17 mouse cellular contexts compared by ENCODE assay signal in genomic region chr13:20615596-20616469, GRCm38 (mm10).
DNase-seq lines count a peak whose midpoint lies in the region; ATAC-seq and TF ChIP-seq lines count a peak whose summit lies in the region.
"Had no signal": no experiment of that assay in that cellular context is flagged by ENCODE, and none has a peak within 500 bp of the region (broad histone marks: within the 10 kb centered on the region; RNA-seq: fewer than 3 reads in every experiment).

No protein-coding gene starts in this region.

- no peaks in the 10 kb centered on the region for H3K4me1 ChIP-seq in forebrain, embryonic 14.5 days (ENCODE audit: control insufficient read depth, insufficient read depth, low read length)
- peaks cover 5% of the 10 kb centered on the region; the same call in 1 of the 2 replicates for H3K4me1 ChIP-seq in hindbrain, postnatal 0 days (ENCODE audit: insufficient read depth, low read length)
- peaks cover 5% of the 10 kb centered on the region; the same call in 1 of the 2 replicates for H3K4me1 ChIP-seq in neural tube, embryonic 12.5 days
- H3K4me1 ChIP-seq: embryonic facial prominence, embryonic 13.5 days; limb, embryonic 13.5 days had no signal

- WGBS in forebrain, embryonic 14.5 days: 61% methylated on average over 10 of the region's 10 CpGs
- WGBS in hindbrain, postnatal 0 days: 44% methylated on average over 10 of the region's 10 CpGs
- 56% methylated on average over 10 of the region's 10 CpGs for WGBS in neural tube, embryonic 12.5 days

- H3K27ac ChIP-seq in forebrain, embryonic 14.5 days (ENCODE audit: low read depth, low read length): peak overlapping the region; percentile 44; the same call in 1 of the 2 replicates
- no peak overlapping the region for H3K27ac ChIP-seq in hindbrain, postnatal 0 days
- H3K27ac ChIP-seq in neural tube, embryonic 12.5 days: no peak overlapping the region
- H3K27ac ChIP-seq: embryonic facial prominence, embryonic 13.5 days; left cerebral cortex, adult 2 months; limb, embryonic 13.5 days had no signal

- H3K4me2 ChIP-seq in forebrain, embryonic 14.5 days (ENCODE audit: low read length): no peak overlapping the region
- H3K4me2 ChIP-seq in hindbrain, postnatal 0 days (ENCODE audit: low read depth, low read length): no peak overlapping the region
- no peak overlapping the region for H3K4me2 ChIP-seq in neural tube, embryonic 12.5 days (replicated peaks)
- H3K4me2 ChIP-seq: embryonic facial prominence, embryonic 13.5 days; limb, embryonic 13.5 days had no signal

- no peak overlapping the region for H3K4me3 ChIP-seq in forebrain, embryonic 14.5 days (ENCODE audit: low read depth, low read length)
- no peak overlapping the region for H3K4me3 ChIP-seq in hindbrain, postnatal 0 days (ENCODE audit: low read length)
- no peak overlapping the region for H3K4me3 ChIP-seq in neural tube, embryonic 12.5 days
- H3K4me3 ChIP-seq: embryonic facial prominence, embryonic 13.5 days; left cerebral cortex, adult 2 months; limb, embryonic 13.5 days had no signal

- no peak for TF ChIP-seq CTCF in hindbrain, postnatal 0 days (IDR thresholded peaks at IDR 0.05; ENCODE audit: low read depth)

- no peaks in the 10 kb centered on the region for H3K36me3 ChIP-seq in forebrain, embryonic 14.5 days (ENCODE audit: control insufficient read depth, insufficient read depth, low read length)
- no peaks in the 10 kb centered on the region for H3K36me3 ChIP-seq in hindbrain, postnatal 0 days (ENCODE audit: insufficient read depth, low read length)
- H3K36me3 ChIP-seq in neural tube, embryonic 12.5 days: no peaks in the 10 kb centered on the region
- H3K36me3 ChIP-seq: embryonic facial prominence, embryonic 13.5 days; limb, embryonic 13.5 days had no signal

- no peak overlapping the region for H3K9ac ChIP-seq in forebrain, embryonic 14.5 days (ENCODE audit: low read length)
- H3K9ac ChIP-seq in hindbrain, postnatal 0 days (replicated peaks; ENCODE audit: low read length): no peak overlapping the region
- H3K9ac ChIP-seq in neural tube, embryonic 12.5 days: no peak overlapping the region
- H3K9ac ChIP-seq: embryonic facial prominence, embryonic 13.5 days; limb, embryonic 13.5 days had no signal

- no peaks in the 10 kb centered on the region for H3K9me3 ChIP-seq in forebrain, embryonic 14.5 days (replicated peaks; ENCODE audit: control insufficient read depth, low read length)
- no peaks in the 10 kb centered on the region for H3K9me3 ChIP-seq in hindbrain, postnatal 0 days (ENCODE audit: low read length)
- no peaks in the 10 kb centered on the region for H3K9me3 ChIP-seq in neural tube, embryonic 12.5 days
- H3K9me3 ChIP-seq: embryonic facial prominence, embryonic 13.5 days; limb, embryonic 13.5 days had no signal

- ATAC-seq in frontal cortex, adult (ENCODE audit: low TSS enrichment): 0 out of 2 replicates have a peak, but pooled peaks have one; percentile 23
- ATAC-seq in forebrain, embryonic 14.5 days: peak; percentile 61
- ATAC-seq in hindbrain, postnatal 0 days: peak; percentile 39; the same call in 1 of the 2 replicates
- peak; percentile 59 for ATAC-seq in neural tube, embryonic 12.5 days (ENCODE audit: low FRiP score, low read depth)

- no peak for DNase-seq in frontal cortex, postnatal 25 days (ENCODE audit: low spot score in 2 of 2)
- DNase-seq in forebrain, embryonic 14.5 days (ENCODE audit: low spot score): peak; percentile 69
- peak; percentile 42 for DNase-seq in hindbrain, postnatal 0 days (ENCODE audit: low spot score)
- DNase-seq in adipocyte (ENCODE audit: low spot score): no peak
- DNase-seq in spleen, postnatal 36 days (ENCODE audit: low spot score in 2 of 2): no peak
- DNase-seq in heart, adult 9 months (ENCODE audit: low spot score in 2 of 2): no peak
- DNase-seq: cerebellum, adult 11 months; gastrocnemius, postnatal 14 days; kidney, adult 8-10 months; lung, postnatal 14 days; spleen, adult 18-20 months; thymus, postnatal 4 days had no signal

- no peaks in the 10 kb centered on the region for H3K27me3 ChIP-seq in forebrain, embryonic 14.5 days (replicated peaks; ENCODE audit: control insufficient read depth, insufficient read depth, low read length)
- H3K27me3 ChIP-seq in hindbrain, postnatal 0 days (ENCODE audit: insufficient read depth, low read length): no peaks in the 10 kb centered on the region
- no peaks in the 10 kb centered on the region for H3K27me3 ChIP-seq in neural tube, embryonic 12.5 days (replicated peaks)
- H3K27me3 ChIP-seq: embryonic facial prominence, embryonic 13.5 days; limb, embryonic 13.5 days had no signal

Comparison
In these comparisons a context has a peak if more than half of its experiments do, and no peak if none do; other contexts are left out.
1. DNase-seq: peak in forebrain, embryonic 14.5 days (single experiment) and hindbrain, postnatal 0 days (single experiment); none in frontal cortex, postnatal 25 days (0 of 2), adipocyte (single experiment), spleen, postnatal 36 days (0 of 2) and heart, adult 9 months (0 of 2).
2. Peak in every context shown above with its lines, with median percentiles within 50 percentile points of each other: ATAC-seq.